Mouse (Mus musculus) urinary bladder, postnatal 14 days (tissue): Measurements from ENCODE around the gene Tubb5.
A peak's percentile ranks its signal among the peaks of the same experiment; 100 is the strongest.

ENCODE experiments used
- DNase-seq: peaks from one replicate; pipeline ENCODE4 v3.0.0; 2021; ENCODE audit warnings: low spot score

Tubb5 gene

DNA sequence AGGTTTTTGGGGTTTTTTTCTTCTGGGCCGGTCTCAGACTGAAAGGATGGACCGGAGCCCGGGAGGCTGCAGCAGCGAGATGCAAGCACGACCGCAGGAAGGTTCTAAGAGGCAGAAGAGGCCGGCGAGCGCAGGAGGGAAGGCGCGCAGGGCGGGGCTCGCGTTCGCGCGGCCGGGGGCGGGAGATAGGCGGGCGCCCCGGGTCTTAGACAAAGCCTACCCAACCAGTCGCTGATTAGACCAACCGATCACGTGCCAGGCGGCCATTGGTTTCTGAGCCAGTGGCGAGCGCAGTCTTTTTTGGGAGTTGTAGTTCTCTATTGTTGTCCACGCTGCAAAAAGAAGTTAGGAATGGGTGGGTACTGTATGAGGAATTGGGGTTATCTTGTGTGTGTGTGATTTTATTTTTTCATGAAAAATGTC, at the start of gene Tubb5:
Gene Tubb5, minus strand, starts transcription at position 185 of the 423 bp plus-strand sequence.
- peak; percentile 97 for DNase-seq

DNA sequence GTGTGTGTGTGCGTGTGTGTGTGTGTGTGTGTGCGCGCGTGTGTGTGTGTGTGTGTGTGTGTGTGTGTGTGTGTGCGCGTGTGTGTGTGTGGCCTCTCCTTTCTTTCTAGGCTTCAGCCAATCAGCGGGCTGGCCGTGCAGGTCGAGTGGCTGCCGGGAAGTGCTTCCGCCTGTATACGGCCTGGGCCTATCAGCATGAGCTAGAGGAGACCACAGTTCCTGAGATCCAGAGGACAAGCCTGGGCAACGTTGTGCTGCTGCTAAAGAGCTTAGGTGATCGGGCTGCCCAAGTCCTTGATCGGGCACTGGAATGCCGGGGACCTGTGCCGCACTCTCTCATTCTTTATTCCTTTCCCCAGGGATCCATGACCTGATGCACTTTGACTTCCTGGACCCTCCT, 49.6 kb upstream of the Tubb5 start:
- DNase-seq: no peak

DNA sequence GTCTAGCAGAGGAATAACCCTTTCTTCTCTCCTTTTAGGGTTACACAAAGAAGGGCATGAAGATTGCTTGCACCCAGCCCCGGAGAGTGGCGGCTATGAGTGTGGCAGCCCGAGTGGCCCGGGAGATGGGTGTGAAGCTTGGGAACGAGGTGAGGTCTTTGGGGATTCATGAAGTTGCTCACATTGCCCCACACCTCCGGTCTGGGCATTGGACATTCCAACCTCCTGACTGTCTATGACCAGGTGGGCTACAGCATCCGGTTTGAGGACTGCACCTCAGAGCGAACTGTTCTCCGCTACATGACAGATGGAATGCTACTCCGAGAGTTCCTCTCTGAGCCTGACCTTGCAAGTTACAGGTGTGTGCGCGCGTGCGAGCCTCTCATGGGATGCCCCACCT, 45.7 kb upstream of the Tubb5 start:
- no peak for DNase-seq

DNA sequence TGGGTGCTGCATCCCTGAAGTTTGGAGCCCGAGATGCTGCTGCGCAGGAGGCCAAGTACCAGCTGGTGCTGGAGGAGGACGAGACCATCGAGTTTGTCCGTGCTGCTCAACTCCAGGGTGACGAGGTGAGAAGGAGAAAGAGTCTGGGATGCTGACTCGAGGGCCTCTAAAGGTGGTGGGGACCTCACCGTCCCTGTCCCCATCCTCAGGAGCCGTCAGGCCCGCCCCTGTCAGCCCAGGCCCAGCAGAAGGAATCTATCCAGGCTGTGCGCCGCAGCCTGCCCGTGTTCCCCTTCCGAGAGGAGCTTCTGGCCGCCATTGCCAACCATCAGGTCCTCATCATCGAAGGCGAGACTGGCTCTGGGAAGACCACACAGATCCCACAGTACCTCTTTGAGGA, 44.8 kb upstream of the Tubb5 start:
- DNase-seq: no peak

DNA sequence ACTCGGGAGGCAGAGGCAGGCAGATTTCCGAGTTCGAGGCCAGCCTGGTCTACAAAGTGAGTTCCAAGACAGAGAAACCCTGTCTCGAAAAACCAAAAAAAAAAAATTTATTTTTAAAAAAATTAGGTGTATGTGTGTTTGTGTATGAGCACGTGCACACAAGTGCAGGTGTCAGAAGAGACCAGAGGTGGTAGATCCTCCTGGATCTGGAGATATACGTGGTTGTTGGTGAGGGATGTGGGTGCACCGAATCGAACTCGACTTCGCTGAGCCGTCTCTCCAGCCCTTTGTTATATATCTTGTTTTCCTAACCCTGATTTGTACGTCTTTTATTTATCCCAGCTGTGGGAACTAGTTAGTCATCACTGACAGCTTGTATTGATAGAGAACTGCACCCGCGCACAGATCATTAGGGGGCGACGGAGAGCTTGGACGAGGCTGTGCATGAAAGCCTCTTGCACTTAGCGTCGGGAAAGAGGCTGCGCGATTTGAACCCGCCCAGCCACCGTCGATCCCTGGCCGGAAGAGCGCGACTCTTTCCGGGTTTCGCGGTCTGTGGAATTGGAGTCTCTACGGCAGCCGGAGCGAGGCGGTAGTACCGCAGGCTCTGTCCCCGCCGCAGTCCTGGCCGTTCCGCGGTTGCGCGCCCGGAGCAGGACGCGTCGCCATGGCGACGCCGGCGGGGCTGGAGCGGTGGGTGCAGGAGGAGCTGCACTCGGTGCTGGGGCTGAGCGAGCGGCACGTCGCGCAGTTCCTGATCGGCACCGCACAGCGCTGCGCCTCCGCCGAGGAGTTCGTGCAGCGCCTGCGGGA, 41.3 kb upstream of the Tubb5 start, which contains the start of gene Dhx16:
Gene Dhx16, plus strand, starts transcription at position 575 of the 813 bp plus-strand sequence.
- peak; percentile 97 for DNase-seq

DNA sequence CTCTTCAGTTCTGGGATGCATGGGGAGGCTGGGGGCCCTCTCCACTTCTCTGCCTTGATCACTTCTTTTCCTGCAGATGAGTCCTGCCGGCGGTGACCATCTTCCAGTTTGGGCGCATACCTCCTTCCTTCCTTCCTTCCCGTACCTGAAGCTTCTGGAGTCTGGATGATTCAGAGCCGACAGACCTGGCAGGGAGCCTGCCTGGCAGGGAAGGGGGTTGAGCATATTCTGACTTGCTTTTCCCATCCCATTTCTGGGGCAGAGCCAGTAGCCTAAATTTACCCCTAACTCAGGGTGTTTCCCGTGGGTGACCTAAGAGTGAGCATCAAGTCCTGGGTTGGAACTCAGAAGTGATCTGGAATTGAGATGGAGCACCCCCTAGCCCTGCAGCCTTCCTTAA, 36.6 kb upstream of the Tubb5 start:
- DNase-seq: no peak

DNA sequence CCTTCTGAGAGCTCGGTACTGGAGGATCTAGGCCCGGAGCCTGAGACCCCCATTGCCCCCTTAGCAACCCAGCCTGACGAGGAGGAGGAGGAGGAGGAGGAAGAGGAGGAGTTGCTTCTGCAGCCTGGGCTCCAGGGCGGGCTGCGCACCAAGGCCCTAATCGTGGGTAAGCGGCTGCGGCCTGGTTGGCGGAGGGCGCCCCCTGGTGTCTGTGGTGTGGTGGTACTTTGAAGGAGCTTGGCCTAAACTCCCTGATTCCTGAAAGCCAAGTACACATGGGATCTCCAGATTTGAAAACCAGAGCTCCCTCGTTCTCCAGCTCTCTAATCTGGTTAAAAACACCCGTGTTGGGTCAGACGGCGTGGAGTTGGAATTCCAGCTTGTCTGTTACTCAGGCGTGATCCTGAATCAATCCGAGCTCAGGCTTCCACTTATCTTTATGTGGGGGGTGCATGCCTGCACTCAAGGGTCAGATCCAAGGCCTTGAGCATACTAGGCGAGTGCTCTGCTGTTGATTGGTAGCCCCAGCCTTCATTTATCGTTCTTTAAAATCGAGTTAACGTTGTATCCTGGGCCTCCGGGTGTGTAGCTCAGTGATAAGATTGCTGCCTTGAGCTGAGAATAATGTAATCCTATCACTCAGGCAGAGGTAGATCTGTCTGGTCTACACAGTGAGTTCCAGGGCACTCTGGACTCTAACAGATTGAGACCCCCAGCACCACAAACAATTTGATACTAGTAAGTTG, 35.8 kb upstream of the Tubb5 start:
- peak; percentile 89 for DNase-seq

DNA sequence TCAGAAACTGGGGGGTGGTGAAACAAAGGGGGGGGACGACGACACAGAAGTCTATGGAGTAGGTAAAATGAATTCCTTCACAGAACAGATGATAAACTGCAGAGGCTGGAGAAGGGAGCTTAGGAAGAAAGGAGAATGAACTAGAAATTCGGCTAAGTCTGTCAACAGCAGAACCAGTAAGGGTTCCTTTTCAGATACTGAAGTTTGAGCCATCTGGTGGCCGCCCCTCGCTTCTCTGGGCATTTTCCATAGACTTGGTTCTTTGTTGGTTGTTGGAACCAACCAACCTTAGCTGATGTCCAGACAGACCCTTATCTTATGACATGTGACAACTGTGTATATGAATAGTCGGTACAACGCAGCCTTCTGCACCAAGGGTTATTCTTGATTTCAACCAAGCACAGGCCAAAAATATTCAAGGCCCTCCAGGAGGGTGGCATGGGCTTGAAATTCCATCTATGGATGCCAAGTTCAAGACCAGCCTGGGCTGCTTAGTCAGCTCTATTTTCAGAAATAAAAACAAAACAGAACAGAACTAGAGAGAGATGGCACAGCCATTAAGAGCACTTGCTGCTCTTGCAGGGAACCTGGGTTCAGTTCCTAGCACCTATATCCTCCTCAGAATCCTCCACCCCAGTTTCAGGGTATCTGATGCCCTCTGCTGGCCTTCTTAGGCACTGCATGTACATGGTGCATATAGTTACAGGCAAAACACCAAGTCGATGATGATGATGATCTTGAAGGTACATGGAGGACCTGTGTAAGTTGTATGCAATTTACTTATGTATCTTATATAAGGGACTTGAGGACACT, 33.0 kb upstream of the Tubb5 start:
- DNase-seq: no peak

DNA sequence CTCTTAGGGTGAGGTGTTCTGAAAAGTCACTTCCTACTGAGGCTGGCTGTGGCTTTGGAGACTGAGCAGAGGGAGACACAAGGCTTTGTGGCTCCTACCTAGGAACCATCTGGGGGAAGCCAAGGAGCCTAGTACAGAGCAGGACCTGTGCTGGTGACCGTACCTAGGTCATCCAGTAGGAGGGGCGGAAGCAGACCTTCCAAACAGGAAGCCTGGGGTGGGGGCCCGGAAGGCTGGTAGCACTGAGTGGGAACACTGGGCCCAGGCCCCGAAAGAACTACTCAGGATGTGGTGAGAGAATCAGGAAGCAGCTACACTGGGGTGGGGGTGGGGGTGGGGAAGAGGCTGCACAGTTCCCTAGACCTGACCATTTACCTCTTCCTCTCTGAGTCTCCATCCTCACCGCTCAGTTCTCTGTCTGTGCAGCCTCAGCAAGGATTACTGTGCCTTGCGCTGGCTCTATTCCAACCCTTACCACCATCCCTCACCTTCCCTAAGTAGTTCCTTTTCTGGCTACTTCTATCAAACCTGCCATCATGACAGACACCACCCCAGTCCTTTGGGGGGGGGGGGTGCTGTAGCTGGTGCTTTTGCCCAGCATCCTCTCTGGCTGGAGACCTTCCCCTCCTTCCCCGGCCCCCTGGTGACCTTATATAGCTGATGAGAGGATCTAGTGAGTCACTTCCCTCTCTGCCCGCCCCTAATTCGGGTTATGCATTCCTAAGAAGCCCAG, 32.2 kb upstream of the Tubb5 start:
- DNase-seq: peak; percentile 69

DNA sequence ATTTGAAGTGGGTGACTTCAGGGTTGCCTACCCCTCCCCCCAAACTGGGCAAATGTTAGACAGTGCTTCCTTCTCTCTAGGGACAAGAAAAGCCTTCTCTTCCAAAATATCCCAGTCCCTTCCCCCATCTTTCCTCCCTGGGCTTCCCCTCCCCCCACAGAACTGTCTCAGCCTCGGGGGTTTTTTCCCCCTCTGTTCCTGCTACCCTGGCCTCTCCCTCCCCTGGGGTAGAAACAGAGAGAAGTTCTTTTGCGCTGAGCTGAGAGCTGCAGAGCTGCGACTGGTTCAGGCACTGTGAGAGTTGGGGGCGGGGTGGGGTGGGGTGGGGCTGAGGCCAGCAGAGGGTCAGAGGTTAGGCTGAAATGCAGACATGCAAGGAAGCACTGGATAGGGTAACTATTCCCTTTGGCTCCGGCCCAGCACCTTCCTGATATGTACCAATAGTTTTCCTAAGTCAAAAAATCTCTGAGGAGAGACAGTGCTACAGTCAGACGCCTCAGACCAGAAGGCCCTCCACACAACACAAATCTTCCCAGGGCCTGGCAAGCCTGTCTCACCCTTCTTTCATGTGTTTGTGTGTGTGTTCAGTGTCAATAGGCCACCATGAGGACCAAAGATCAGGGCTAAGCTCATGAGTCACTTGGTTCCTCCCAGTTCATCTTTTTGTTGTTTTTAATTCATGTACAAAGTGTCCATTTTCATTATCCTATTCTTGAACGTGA, 31.4 kb upstream of the Tubb5 start:
- DNase-seq: peak; percentile 47

DNA sequence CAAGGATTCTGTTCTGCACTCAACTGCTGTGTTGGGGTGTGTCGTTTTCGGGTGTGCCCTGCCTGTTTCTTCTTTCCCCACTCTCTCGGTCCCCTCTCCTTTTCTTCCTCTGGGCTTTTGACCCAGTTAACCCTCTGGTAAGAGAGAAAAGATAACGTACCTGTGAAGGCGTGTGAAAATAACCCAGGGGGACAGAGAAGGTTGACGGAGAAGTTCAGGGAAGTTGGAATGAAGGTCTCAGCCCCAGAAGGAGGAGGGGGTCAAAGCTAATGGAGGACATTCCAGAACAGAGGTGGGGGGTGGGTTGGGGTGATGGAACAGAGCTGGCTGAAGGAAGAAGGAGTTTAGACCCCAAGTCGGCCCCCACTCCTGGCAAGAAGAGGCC, 30.8 kb upstream of the Tubb5 start:
- DNase-seq: no peak

DNA sequence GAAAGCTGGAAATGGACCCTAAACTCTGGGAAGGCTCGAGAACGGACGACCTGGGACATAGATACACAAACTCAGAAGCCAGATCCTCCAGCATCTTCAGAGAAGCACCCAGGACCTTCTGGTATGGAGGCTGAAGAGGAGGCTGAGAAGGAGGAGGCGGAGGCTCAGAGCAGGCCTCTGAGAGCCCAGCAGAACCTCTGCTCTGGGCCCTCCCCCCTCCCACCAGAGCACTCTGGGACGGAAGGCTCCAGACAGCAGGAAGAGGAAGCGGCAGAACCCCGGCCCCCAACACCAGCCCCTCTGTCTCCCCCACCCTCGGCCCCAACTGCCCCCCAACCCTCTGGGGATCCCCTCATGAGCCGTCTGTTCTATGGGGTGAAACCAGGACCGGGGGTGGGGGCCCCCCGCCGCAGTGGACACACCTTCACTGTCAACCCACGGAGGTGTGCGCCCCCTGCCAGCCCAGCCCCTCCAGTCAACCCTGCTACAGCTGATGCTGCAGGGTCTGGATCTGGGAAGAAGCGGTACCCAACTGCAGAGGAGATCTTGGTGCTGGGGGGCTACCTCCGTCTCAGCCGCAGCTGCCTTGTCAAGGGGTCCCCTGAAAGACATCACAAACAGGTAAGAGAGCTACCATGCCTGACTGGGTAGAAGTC, 30.2 kb upstream of the Tubb5 start:
- DNase-seq: peak; percentile 31

DNA sequence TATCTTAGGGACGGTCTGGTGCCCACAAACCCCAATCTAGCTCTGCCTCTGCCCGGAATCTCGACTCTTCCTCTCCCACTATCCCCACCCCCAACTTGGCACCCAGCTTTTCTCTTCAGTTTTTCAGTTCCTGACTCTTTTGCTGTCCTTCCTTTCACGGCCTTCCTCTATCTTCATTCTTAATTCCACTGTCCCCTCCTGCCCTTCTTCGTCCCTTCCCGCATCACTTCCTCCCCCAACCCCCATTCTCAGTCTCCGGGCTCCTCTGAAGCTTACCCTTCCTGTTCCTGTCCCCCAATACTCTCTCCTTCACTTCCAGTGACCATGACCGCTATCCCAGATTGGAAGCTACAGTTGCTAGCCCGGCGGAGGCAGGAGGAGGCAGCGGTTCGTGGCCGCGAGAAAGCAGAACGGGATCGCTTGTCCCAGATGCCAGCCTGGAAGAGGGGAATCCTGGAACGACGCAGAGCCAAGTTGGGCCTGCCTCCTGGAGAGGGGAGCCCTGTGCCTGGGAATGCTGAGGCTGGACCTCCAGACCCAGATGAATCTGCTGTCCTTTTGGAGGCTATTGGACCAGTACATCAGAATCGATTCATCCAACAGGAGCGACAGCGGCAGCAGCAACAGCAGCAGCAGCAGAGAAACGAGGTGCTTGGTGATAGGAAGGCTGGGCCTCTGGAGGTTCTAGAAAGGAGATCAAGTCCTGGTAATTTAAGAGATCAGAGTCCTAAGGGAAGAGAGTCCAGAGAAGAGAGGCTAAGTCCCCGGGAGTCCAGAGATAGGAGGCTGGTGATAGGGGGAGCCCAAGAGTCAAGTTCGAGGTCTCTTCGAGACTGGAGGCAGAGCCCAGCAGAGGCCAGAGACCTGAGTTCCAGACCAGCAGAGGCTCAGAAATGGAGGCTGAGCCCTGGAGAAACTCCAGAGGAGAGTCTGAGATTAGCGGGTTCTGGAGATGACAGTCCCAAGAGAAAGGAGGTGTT, 29.1 kb upstream of the Tubb5 start:
- DNase-seq: peak; percentile 53

DNA sequence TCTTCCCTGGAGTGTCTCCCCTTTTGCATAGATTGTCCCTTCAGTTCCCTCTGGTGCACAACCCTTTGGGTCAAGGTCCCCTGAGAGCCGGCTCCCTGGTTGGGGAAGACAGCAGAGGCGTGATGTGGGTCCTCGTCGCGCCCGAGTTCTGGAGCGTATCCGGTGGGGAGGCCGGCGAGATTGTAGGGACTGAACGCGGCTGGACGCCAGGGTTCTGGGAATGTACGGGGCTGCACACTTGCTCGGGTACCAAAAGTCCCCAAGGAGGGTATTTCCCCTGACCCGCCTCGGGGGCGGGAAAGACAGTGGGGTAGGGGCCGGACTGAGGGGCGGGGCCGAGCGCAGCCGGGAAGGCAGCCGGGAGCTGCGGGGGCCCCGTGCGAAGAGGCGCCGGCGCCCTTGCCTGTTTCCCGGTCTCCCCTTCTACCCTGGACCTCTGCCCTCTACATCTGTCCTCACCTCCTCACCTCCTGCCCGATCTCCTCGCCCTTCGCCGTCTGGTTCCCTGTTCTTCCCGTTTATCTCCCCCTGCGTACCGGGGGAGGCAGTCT, 28.2 kb upstream of the Tubb5 start:
- peak; percentile 68 for DNase-seq

DNA sequence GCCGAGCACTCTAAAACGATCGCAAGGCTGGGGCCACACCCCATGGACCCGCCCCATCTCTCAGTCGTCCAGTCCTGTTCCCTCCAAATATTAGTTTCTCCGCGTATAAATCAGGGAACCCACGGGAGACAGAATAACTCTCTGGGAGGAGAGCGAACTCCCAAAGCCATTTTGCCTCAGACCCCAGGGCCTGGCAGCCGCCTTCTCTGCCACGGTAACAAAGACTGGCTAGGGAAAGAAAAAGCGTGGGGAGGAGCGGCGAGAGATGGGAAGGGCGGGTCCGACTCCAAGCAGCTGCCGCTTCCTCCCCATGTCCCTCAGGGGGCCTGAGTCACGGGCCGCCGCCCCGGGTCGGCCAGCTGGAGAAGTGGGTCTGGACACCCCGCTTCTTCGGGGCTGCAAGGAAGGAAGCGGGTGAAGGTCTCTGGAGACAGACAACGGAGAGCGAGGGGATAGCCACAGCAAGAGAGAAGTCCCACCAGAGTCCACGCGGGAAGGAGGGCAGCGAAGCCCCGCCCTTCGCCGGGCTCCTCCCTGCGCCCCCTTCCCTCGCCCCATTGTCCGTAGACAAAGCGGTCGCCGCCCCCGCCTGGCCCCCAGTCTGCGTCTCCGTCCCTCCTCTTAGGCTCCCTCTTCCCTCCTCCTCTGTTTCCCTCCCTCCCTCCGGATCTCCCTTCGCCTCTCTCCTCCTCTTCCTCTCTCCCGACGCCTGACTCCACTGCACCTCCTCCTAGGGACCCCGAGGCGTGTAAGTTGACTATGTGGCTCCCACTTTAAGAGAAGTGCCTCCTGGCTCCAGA, 27.6 kb upstream of the Tubb5 start, which contains the start of gene Ppp1r18:
Gene Ppp1r18, plus strand, starts transcription at position 113 of the 800 bp plus-strand sequence.
- DNase-seq: peak; percentile 76

DNA sequence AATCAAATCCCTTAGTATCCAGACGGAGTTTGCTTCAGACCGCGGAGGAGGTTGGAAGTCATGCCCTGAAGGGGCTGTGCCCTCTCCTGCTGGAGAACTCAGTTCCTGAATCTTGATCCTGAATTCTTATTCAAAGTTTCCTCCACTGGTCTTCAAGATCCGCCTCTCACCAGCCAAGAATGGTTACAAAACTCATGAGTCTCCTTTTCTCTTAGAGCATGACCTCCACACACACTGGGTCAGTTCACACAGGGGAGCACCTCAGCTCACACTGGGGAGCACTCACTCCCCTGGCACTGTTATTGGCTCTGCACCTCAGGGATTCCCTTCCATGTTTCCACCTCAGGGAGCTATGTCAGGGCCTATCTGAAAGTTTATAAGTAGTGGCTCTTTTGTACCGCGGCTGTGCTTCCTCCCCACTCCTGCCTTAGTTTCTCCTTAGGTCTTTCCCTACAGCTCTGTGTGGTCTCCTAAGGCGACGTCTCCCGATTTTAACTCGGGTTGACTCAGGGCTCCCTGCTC, 26.8 kb upstream of the Tubb5 start:
- DNase-seq: no peak

DNA sequence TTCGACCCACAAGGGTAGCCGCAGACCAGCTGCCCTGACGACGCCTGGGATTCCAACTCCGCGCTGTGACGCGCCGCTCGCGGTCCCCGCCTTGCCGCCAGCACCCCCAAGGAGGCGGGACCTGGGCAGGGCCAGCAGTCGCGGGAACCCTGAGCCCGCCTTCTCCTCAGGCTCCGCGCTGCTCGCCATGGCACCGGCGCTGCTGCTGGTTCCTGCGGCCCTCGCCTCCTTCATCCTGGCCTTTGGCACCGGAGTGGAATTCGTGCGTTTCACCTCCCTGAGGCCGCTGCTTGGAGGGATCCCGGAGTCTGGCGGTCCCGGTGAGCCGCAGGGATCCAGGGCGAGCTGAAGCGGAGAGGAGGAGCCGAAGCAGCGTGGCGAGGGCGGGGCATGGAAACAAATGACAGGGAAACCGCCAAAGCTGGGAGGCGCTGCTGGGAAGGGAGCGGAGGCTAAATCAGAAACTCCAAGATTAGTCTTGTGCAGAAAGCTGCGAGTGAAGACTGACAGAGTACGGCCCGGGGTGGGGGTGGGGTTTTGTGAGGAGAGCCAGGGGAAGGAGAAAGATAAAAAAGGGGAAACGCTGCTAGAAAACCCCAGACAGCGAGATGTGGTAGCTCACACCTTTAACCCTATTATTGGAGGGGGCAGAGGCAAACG, 23.2 kb upstream of the Tubb5 start, which contains the start of gene Nrm:
Gene Nrm, plus strand, starts transcription at position 121 of the 660 bp plus-strand sequence.
- DNase-seq: peak; percentile 90
